ENCODE assay signal across 8 mouse cellular contexts in genomic region chr3:63900021-63900571, GRCm38 (mm10). TPM values are rescaled to one million over a fixed set of nuclear protein-coding genes. Genes with fewer than 3 reads are reported as not detected.
DNase-seq lines count a peak whose midpoint lies in the region; ATAC-seq and TF ChIP-seq lines count a peak whose summit lies in the region.

No protein-coding gene starts in this region.

- H3K9me3 ChIP-seq in heart, embryonic 12.5 days (replicated peaks), result no peaks in the 10 kb centered on the region
- no peaks in the 10 kb centered on the region for H3K9me3 ChIP-seq in hindbrain, embryonic 16.5 days (ENCODE audit: control insufficient read depth, low read length)
- H3K9me3 ChIP-seq in liver, postnatal 0 days (ENCODE audit: low read length), result no peaks in the 10 kb centered on the region

- no peak overlapping the region for H3K9ac ChIP-seq in heart, embryonic 12.5 days
- H3K9ac ChIP-seq in hindbrain, embryonic 16.5 days (ENCODE audit: low read depth, low read length), result peak overlapping the region; percentile 25; the same call in 1 of the 2 replicates
- no peak overlapping the region for H3K9ac ChIP-seq in liver, postnatal 0 days (replicated peaks)

- TF ChIP-seq CTCF in liver, postnatal 0 days (IDR thresholded peaks at IDR 0.05; ENCODE audit: low read depth), result no peak

- no peak for TF ChIP-seq EP300 in liver, postnatal 0 days (IDR thresholded peaks at IDR 0.05; ENCODE audit: low read depth)

- no peak for ATAC-seq in heart, embryonic 12.5 days (ENCODE audit: insufficient number of reproducible peaks, low FRiP score)
- ATAC-seq in hindbrain, embryonic 16.5 days, result peak; percentile 9; the same call in 1 of the 2 replicates
- no peak for ATAC-seq in liver, postnatal 0 days

- no peaks in the 10 kb centered on the region; the same call in none of the 2 replicates for H3K27me3 ChIP-seq in heart, embryonic 12.5 days (replicated peaks)
- no peaks in the 10 kb centered on the region for H3K27me3 ChIP-seq in hindbrain, embryonic 16.5 days (replicated peaks; ENCODE audit: control insufficient read depth, insufficient read depth, low read length)
- H3K27me3 ChIP-seq in liver, postnatal 0 days (ENCODE audit: insufficient read depth, low read length), result peaks cover 9% of the 10 kb centered on the region

- peaks cover 11% of the 10 kb centered on the region; the same call in 1 of the 2 replicates for H3K4me1 ChIP-seq in heart, embryonic 12.5 days (replicated peaks)
- peaks cover 11% of the 10 kb centered on the region for H3K4me1 ChIP-seq in hindbrain, embryonic 16.5 days (ENCODE audit: control insufficient read depth, insufficient read depth, low read depth, low read length)
- H3K4me1 ChIP-seq in liver, postnatal 0 days (ENCODE audit: insufficient read depth), result peaks cover 6% of the 10 kb centered on the region

- no peaks in the 10 kb centered on the region for H3K36me3 ChIP-seq in heart, embryonic 12.5 days
- no peaks in the 10 kb centered on the region for H3K36me3 ChIP-seq in hindbrain, embryonic 16.5 days (ENCODE audit: control insufficient read depth, insufficient read depth, low read length)
- H3K36me3 ChIP-seq in liver, postnatal 0 days (replicated peaks; ENCODE audit: insufficient read depth, low read length), result no peaks in the 10 kb centered on the region

- H3K4me3 ChIP-seq in heart, embryonic 12.5 days, result peak overlapping the region; percentile 71
- peak overlapping the region; percentile 78 for H3K4me3 ChIP-seq in hindbrain, embryonic 16.5 days (ENCODE audit: low read length)
- peak overlapping the region; percentile 54; the same call in 1 of the 2 replicates for H3K4me3 ChIP-seq in liver, postnatal 0 days (ENCODE audit: low read depth, low read length)

- no peak for DNase-seq in heart, adult 11 months
- peak; percentile 16 for DNase-seq in brain, embryonic 18.5 days (ENCODE audit: low read depth, low spot score)
- DNase-seq in liver, postnatal 0 days, result no peak
- no peak for DNase-seq in testis, postnatal 14 days (ENCODE audit: low spot score)
- no peak for DNase-seq in ovary, postnatal 10 days (ENCODE audit: low spot score)
- DNase-seq in thymus, postnatal 0 days (ENCODE audit: low spot score), result no peak

- peak overlapping the region; percentile 100 for H3K4me2 ChIP-seq in heart, embryonic 12.5 days
- peak overlapping the region; percentile 86 for H3K4me2 ChIP-seq in hindbrain, embryonic 16.5 days (ENCODE audit: low read length)
- H3K4me2 ChIP-seq in liver, postnatal 0 days (ENCODE audit: low read depth, low read length), result peak overlapping the region; percentile 94

- H3K27ac ChIP-seq in heart, embryonic 12.5 days (ENCODE audit: poor library complexity, severe bottlenecking), result no peak overlapping the region
- H3K27ac ChIP-seq in hindbrain, embryonic 16.5 days (ENCODE audit: low read depth, low read length), result peak overlapping the region; percentile 36; the same call in 1 of the 2 replicates
- no peak overlapping the region for H3K27ac ChIP-seq in liver, postnatal 0 days (ENCODE audit: low read depth)

- WGBS in heart, embryonic 12.5 days, result 6% methylated on average over 12 of the region's 12 CpGs
- WGBS in hindbrain, embryonic 16.5 days, result under 1% methylated on average over 12 of the region's 12 CpGs
- WGBS in liver, postnatal 0 days (ENCODE audit: insufficient replicate concordance), result 9% methylated on average over 12 of the region's 12 CpGs

RNA-seq across cellular contexts. Expression of gene Plch1, which starts 0.8 kb away (rescaled TPM):
- polyA plus RNA-seq in heart, embryonic 12.5 days (2016; fragmentation: Nextera tagmentation; extraction: Ambion mirVana), result 0.50 and 0.68 TPM in 2 replicates
- polyA plus RNA-seq in hindbrain, embryonic 16.5 days (2015; fragmentation: Nextera tagmentation; extraction: Ambion mirVana), result 4.4 and 7.4 TPM in 2 replicates
- polyA plus RNA-seq in liver, postnatal 0 days (2015; fragmentation: Nextera tagmentation; extraction: Ambion mirVana), result 0.04 and 0.05 TPM in 2 replicates
- polyA plus RNA-seq in thymus, postnatal 0 days (2015; fragmentation: Nextera tagmentation; extraction: Ambion mirVana), result 0.15 and 0.26 TPM in 2 replicates

RNA-seq across cellular contexts. Expression of gene E130311K13Rik, which starts 29.2 kb away (rescaled TPM):
- 5.3 and 5.7 TPM in 2 replicates for polyA plus RNA-seq in heart, embryonic 12.5 days (2016; fragmentation: Nextera tagmentation; extraction: Ambion mirVana)
- 7.1 and 9.7 TPM in 2 replicates for polyA plus RNA-seq in hindbrain, embryonic 16.5 days (2015; fragmentation: Nextera tagmentation; extraction: Ambion mirVana)
- polyA plus RNA-seq in liver, postnatal 0 days (2015; fragmentation: Nextera tagmentation; extraction: Ambion mirVana), result 3.2 TPM in 2 replicates
- polyA plus RNA-seq in thymus, postnatal 0 days (2015; fragmentation: Nextera tagmentation; extraction: Ambion mirVana), result 4.8 TPM in 2 replicates
